Mouse (Mus musculus): ENCODE measurements around the gene Dhx32.
"Not testable (repeated sequence)": the region's sequence is repeated elsewhere in the genome, so short reads cannot be mapped to it uniquely, and the experiment has no call there.

The Dhx32 gene

GRCm38 (mm10) chr7:133729351-133729750 lies 53.2 kb downstream of the Dhx32 start:
- DNase-seq (ENCODE audit: low read depth, low spot score): no peak

GRCm38 (mm10) chr7:133727027-133727426 lies 55.5 kb downstream of the Dhx32 start:
- DNase-seq (ENCODE audit: low read depth, low spot score): no peak

- no peak for DNase-seq (ENCODE audit: low read depth, low spot score)
These were observed 57.0 kb downstream of the Dhx32 start for GRCm38 (mm10) chr7:133725571-133725970.

GRCm38 (mm10) chr7:133724844-133725243 lies 57.7 kb downstream of the Dhx32 start:
- DNase-seq (ENCODE audit: low read depth, low spot score): no peak

DNA sequence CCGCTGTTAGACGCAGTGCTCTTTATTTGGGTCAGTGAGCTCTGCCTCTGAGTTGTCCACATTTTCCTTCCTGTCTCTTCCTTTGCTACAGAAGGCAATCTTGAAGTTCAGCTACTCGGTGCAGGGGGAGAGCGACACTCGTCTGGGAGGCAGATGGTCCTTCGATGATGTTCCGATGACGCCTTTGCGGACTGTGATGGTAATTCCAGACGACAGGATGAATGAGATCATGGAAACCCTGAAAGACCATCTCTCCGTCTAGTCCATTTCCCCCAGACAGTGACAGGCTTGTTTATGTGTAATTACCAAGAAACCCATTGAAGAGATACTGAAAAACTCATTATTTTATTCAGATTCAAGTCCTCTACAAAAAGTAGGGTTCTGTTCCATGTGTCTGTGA lies 61.9 kb downstream of the Dhx32 start:
- DNase-seq (ENCODE audit: low read depth, low spot score): no peak

- DNase-seq (ENCODE audit: low read depth, low spot score): no peak
These were observed 63.9 kb downstream of the Dhx32 start for GRCm38 (mm10) chr7:133718580-133718979.

GRCm38 (mm10) chr7:133715387-133715786 lies 67.1 kb downstream of the Dhx32 start:
- no peak for DNase-seq (ENCODE audit: low read depth, low spot score)

DNA sequence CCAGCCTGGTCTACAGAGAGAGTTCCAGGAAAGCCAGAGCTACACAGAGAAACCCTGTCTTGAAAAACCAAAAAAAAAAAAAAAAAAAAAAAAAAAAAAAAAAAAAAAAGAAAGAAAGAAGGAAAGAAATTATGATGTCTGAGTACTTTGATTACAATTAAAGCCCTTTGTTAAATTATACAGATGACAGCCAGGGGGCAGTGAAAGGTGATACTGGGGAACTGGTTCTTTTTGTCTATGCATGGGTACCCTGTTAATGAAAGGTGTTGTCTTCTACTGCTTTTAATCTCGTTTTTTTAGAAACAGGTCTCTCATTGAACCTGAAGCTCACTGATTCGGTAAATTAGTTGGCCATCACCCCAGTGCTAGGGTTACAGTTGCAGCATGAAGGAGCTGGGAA lies 75.2 kb downstream of the Dhx32 start:
- DNase-seq (ENCODE audit: low read depth, low spot score): peak; percentile 40

- DNase-seq (ENCODE audit: low read depth, low spot score): no peak
These were observed 78.6 kb downstream of the Dhx32 start for GRCm38 (mm10) chr7:133703906-133704305.

- no peak for DNase-seq (ENCODE audit: low read depth, low spot score)
These were observed 80.2 kb downstream of the Dhx32 start for GRCm38 (mm10) chr7:133702333-133702732.

DNA sequence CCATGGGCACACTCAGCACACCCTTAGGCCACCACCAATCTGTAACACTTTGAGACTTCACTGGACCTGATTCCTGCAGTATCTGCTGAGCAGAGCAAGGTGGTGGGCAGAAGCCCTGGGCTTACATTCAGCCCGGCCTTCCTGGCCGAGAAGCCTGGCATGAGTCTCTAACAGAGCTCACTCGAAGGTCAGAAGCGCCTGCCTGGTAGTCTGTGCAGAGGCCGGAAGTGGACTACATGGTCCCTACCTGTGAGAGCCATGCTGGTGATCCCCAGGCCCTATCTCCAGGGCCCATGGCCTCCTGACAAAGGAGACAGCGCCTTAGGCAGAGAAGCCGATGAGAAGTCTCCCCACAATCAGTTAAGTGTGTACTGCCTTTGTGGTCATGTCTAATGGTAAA lies 81.2 kb downstream of the Dhx32 start:
- no peak for DNase-seq (ENCODE audit: low read depth, low spot score)

DNA sequence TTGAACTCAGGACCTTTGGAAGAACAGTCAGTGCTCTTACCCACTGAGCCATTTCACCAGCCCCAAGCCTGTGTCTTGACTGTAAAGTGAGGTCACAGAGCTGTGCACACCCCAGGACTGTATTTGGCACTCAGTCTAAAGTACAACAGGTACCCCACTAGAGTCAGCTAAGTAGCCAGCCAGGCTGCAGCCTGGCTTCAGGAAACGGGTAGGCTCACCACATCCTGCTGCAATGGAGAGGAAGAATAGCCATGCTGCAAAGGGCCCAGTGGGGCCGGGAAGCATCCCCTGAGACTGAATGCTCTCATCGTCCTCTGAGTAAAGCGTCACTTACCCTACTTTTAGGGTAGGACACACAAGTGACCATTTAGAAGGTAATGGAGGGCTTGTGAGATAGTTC lies 82.6 kb downstream of the Dhx32 start:
- no peak for DNase-seq (ENCODE audit: low read depth, low spot score)

GRCm38 (mm10) chr7:133698021-133698709 lies 84.4 kb downstream of the Dhx32 start:
- DNase-seq (ENCODE audit: low read depth, low spot score): no peak

GRCm38 (mm10) chr7:133685644-133686043 lies 96.9 kb downstream of the Dhx32 start:
- DNase-seq (ENCODE audit: low read depth, low spot score): not testable (repeated sequence)

- DNase-seq (ENCODE audit: low read depth, low spot score): no peak
These were observed 97.8 kb downstream of the Dhx32 start for GRCm38 (mm10) chr7:133684701-133685100.

- no peak for DNase-seq (ENCODE audit: low read depth, low spot score)
These were observed 98.4 kb downstream of the Dhx32 start for GRCm38 (mm10) chr7:133684110-133684509.

- no peak for DNase-seq (ENCODE audit: low read depth, low spot score)
These were observed 98.9 kb downstream of the Dhx32 start for GRCm38 (mm10) chr7:133683626-133684025.

DNA sequence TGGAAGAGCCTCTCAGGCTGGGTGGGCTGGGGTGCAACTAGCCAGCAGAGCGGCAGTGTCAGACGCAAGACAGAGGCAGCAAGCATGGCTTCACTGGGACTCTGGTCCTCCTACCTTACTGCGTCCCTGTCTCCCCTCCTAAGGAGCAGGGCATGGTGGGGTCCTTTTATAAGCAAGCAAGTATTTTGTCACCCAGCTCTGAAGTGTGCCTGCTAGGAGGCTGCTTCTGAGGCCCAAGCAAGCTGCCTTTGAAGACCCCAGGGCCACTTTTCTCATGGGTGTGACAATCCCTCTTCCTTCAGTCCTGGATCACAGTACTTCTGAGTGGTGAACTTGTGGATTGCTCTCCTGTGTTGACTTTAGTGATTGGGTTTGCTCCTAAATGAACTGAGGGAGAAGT lies 102.6 kb downstream of the Dhx32 start, which contains the start of gene Mmp21:
TSS of gene Mmp21 (minus strand) at position 101 of the 400 bp plus-strand sequence.
- no peak for DNase-seq (ENCODE audit: low read depth, low spot score)

DNA sequence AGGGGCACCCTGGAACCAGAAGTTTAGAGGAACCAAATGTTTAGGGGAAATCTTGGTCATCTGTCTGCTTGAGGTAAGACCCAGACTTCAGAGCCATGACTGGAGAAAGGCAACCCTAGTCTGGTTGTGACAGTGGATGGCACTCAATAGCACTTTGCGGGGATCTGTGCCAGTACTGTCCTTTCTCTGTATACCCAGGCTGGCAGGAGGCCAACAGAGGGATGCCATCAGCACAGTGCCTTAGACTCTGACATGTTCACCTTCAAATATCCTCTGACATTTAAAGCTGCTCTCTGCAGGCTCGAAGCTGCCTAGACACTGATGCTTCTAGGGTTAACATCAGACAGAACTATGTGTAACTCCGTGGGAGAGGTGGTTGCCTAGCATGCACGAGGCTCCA lies 103.1 kb downstream of the Dhx32 start:
- no peak for DNase-seq (ENCODE audit: low read depth, low spot score)

DNA sequence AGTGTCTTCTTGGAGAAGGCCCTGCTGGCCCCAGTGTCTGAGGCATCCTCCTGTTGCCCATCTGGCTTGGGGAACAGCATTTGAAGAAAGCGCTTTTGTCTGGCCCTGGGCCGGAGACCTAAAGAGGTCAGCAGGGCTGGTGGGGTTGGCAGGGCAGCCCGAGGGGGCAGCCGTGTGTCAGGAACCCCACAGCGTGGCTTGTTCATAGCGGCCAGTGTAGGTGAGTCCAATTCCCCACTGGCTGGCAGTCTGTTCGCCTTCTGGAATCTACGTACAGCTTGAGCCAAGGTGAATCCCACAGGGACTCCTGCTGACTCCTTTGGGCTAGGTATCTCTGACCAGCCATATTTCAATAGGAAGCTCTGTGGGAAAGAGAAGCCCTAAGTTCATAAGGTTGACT lies 103.8 kb downstream of the Dhx32 start:
- DNase-seq (ENCODE audit: low read depth, low spot score): no peak

DNA sequence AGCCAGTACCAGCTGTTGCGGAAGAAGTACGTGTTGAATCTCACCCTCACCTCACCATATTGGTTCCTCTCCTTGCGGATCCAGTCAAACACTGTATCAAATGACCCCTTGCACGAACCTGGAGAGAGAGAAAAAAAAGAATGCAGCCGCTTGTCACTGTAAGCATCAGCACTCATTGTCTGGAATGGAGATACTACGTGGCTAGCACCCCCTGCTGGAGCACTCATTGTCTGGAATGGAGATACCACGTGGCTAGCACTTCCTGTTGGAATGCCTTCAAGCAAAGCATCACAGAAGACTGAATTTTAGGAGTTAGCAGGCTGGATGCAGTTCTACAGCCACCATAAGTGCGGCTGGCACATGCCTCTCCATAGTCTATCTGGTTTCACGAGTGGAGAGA lies 106.5 kb downstream of the Dhx32 start:
- DNase-seq (ENCODE audit: low read depth, low spot score): no peak

All from CD4-positive helper T cell, adult 2 months (primary cell).